In genomic region chr10:128150941-128151340, GRCm38 (mm10) we compare ENCODE assay signal across 8 mouse cellular contexts. TPM values are rescaled to one million over a fixed set of nuclear protein-coding genes. Genes with fewer than 3 reads are reported as not detected.
DNase-seq lines count a peak whose midpoint lies in the region; ATAC-seq lines count a peak whose summit lies in the region.

No protein-coding gene starts in this region.

- no peaks in the 10 kb centered on the region for H3K27me3 ChIP-seq in embryonic facial prominence, embryonic 13.5 days
- H3K27me3 ChIP-seq in embryonic facial prominence, embryonic 10.5 days (replicated peaks; ENCODE audit: low read depth, poor library complexity, severe bottlenecking) = no peaks in the 10 kb centered on the region
- H3K27me3 ChIP-seq in intestine, embryonic 16.5 days (replicated peaks; ENCODE audit: control insufficient read depth, insufficient read depth, low read length) = no peaks in the 10 kb centered on the region
- no peaks in the 10 kb centered on the region for H3K27me3 ChIP-seq in stomach, embryonic 14.5 days (ENCODE audit: control insufficient read depth, insufficient read depth, low read length)
- H3K27me3 ChIP-seq in midbrain, embryonic 11.5 days (ENCODE audit: control insufficient read depth, insufficient read depth, low read length) = no peaks in the 10 kb centered on the region
- no peaks in the 10 kb centered on the region for H3K27me3 ChIP-seq in forebrain, embryonic 13.5 days

- no peak overlapping the region for H3K4me2 ChIP-seq in embryonic facial prominence, embryonic 13.5 days
- no peak overlapping the region for H3K4me2 ChIP-seq in intestine, embryonic 16.5 days (ENCODE audit: low read depth, low read length)
- H3K4me2 ChIP-seq in stomach, embryonic 14.5 days (replicated peaks; ENCODE audit: low read depth, low read length) = no peak overlapping the region
- no peak overlapping the region for H3K4me2 ChIP-seq in midbrain, embryonic 11.5 days
- H3K4me2 ChIP-seq in forebrain, embryonic 13.5 days = no peak overlapping the region

- peaks cover 20% of the 10 kb centered on the region for H3K36me3 ChIP-seq in embryonic facial prominence, embryonic 13.5 days
- H3K36me3 ChIP-seq in embryonic facial prominence, embryonic 10.5 days (replicated peaks) = peaks cover 39% of the 10 kb centered on the region
- 0 out of 2 replicates have a peak, but pooled peaks cover 3% of the 10 kb centered on the region for H3K36me3 ChIP-seq in intestine, embryonic 16.5 days (ENCODE audit: control insufficient read depth, insufficient read depth, low read length)
- peaks cover 13% of the 10 kb centered on the region; the same call in 1 of the 2 replicates for H3K36me3 ChIP-seq in stomach, embryonic 14.5 days (ENCODE audit: control insufficient read depth, insufficient read depth, low read length)
- H3K36me3 ChIP-seq in midbrain, embryonic 11.5 days (ENCODE audit: control insufficient read depth, insufficient read depth, low read length) = peaks cover 2% of the 10 kb centered on the region; the same call in 1 of the 2 replicates
- 0 out of 2 replicates have a peak, but pooled peaks cover 4% of the 10 kb centered on the region for H3K36me3 ChIP-seq in forebrain, embryonic 13.5 days (ENCODE audit: poor library complexity, severe bottlenecking)

- no peak for ATAC-seq in embryonic facial prominence, embryonic 13.5 days (ENCODE audit: insufficient number of reproducible peaks, insufficient read depth, low FRiP score, low TSS enrichment, low read depth)
- ATAC-seq in intestine, embryonic 16.5 days = no peak
- no peak for ATAC-seq in stomach, embryonic 14.5 days (ENCODE audit: insufficient number of reproducible peaks, insufficient read depth, low FRiP score, low read depth)
- ATAC-seq in midbrain, embryonic 11.5 days (ENCODE audit: low FRiP score) = no peak
- ATAC-seq in forebrain, embryonic 13.5 days = no peak

- H3K27ac ChIP-seq in embryonic facial prominence, embryonic 13.5 days = peak overlapping the region; percentile 2
- no peak overlapping the region for H3K27ac ChIP-seq in embryonic facial prominence, embryonic 10.5 days (replicated peaks)
- H3K27ac ChIP-seq in intestine, embryonic 16.5 days (ENCODE audit: low read length) = peak overlapping the region; percentile 51
- H3K27ac ChIP-seq in stomach, embryonic 14.5 days (ENCODE audit: low read length) = peak overlapping the region; percentile 48; the same call in 1 of the 2 replicates
- H3K27ac ChIP-seq in midbrain, embryonic 11.5 days (ENCODE audit: low read depth, low read length) = no peak overlapping the region
- no peak overlapping the region for H3K27ac ChIP-seq in forebrain, embryonic 13.5 days

- DNase-seq in embryonic facial prominence, embryonic 10.5 days (ENCODE audit: low spot score) = no peak
- peak; percentile 15 to 33 for DNase-seq in gastrocnemius, adult 8-10 months (ENCODE audit: low spot score in 2 of 2)
- no peak for DNase-seq in midbrain, embryonic 11.5 days (ENCODE audit: low spot score, missing footprints)
- DNase-seq in frontal cortex, postnatal 10 days (ENCODE audit: low spot score in 2 of 2) = no peak

- no peak overlapping the region for H3K9ac ChIP-seq in embryonic facial prominence, embryonic 13.5 days
- no peak overlapping the region for H3K9ac ChIP-seq in intestine, embryonic 16.5 days (ENCODE audit: low read depth, low read length)
- H3K9ac ChIP-seq in stomach, embryonic 14.5 days (replicated peaks; ENCODE audit: low read depth, low read length) = no peak overlapping the region
- no peak overlapping the region for H3K9ac ChIP-seq in midbrain, embryonic 11.5 days (ENCODE audit: low read length)
- no peak overlapping the region for H3K9ac ChIP-seq in forebrain, embryonic 13.5 days

- H3K4me1 ChIP-seq in embryonic facial prominence, embryonic 13.5 days = peaks cover 27% of the 10 kb centered on the region
- peaks cover 13% of the 10 kb centered on the region for H3K4me1 ChIP-seq in embryonic facial prominence, embryonic 10.5 days
- H3K4me1 ChIP-seq in intestine, embryonic 16.5 days (ENCODE audit: control insufficient read depth, insufficient read depth, low read length) = peaks cover 21% of the 10 kb centered on the region
- peaks cover 6% of the 10 kb centered on the region for H3K4me1 ChIP-seq in stomach, embryonic 14.5 days (ENCODE audit: control insufficient read depth, insufficient read depth, low read length)
- 0 out of 2 replicates have a peak, but pooled peaks cover 5% of the 10 kb centered on the region for H3K4me1 ChIP-seq in midbrain, embryonic 11.5 days (ENCODE audit: control insufficient read depth, insufficient read depth, low read length)
- H3K4me1 ChIP-seq in forebrain, embryonic 13.5 days = peaks cover 5% of the 10 kb centered on the region; the same call in 1 of the 2 replicates

- H3K9me3 ChIP-seq in embryonic facial prominence, embryonic 13.5 days = no peaks in the 10 kb centered on the region
- H3K9me3 ChIP-seq in embryonic facial prominence, embryonic 10.5 days = no peaks in the 10 kb centered on the region
- no peaks in the 10 kb centered on the region for H3K9me3 ChIP-seq in intestine, embryonic 16.5 days (ENCODE audit: control insufficient read depth, low read length)
- no peaks in the 10 kb centered on the region for H3K9me3 ChIP-seq in stomach, embryonic 14.5 days (ENCODE audit: control insufficient read depth, low read depth, low read length)
- H3K9me3 ChIP-seq in midbrain, embryonic 11.5 days (ENCODE audit: control insufficient read depth, low read length) = no peaks in the 10 kb centered on the region
- H3K9me3 ChIP-seq in forebrain, embryonic 13.5 days (replicated peaks) = no peaks in the 10 kb centered on the region

- H3K4me3 ChIP-seq in embryonic facial prominence, embryonic 13.5 days = no peak overlapping the region
- no peak overlapping the region for H3K4me3 ChIP-seq in embryonic facial prominence, embryonic 10.5 days
- no peak overlapping the region for H3K4me3 ChIP-seq in intestine, embryonic 16.5 days (ENCODE audit: low read length)
- no peak overlapping the region for H3K4me3 ChIP-seq in stomach, embryonic 14.5 days (ENCODE audit: low read depth, low read length)
- no peak overlapping the region for H3K4me3 ChIP-seq in midbrain, embryonic 11.5 days (ENCODE audit: low read depth, low read length)
- H3K4me3 ChIP-seq in forebrain, embryonic 13.5 days = no peak overlapping the region

- 83% methylated on average over 14 of the region's 14 CpGs for WGBS in embryonic facial prominence, embryonic 13.5 days
- 88% methylated on average over 14 of the region's 14 CpGs for WGBS in embryonic facial prominence, embryonic 10.5 days
- 66% methylated on average over 14 of the region's 14 CpGs for WGBS in intestine, embryonic 16.5 days
- WGBS in stomach, embryonic 14.5 days = 71% methylated on average over 14 of the region's 14 CpGs
- WGBS in midbrain, embryonic 11.5 days = 88% methylated on average over 14 of the region's 14 CpGs
- WGBS in forebrain, embryonic 13.5 days = 87% methylated on average over 14 of the region's 14 CpGs

RNA-seq across cellular contexts. Expression of gene Rbms2, which starts 29.2 kb away (rescaled TPM):
- 39.7 and 42.2 TPM in 2 replicates for polyA plus RNA-seq in embryonic facial prominence, embryonic 13.5 days (2015; fragmentation: Nextera tagmentation; extraction: Ambion mirVana)
- 27.9 and 31.0 TPM in 2 replicates for polyA plus RNA-seq in embryonic facial prominence, embryonic 10.5 days (2016; fragmentation: Nextera tagmentation; extraction: Ambion mirVana)
- total RNA-seq in gastrocnemius, adult 8-10 months (2022) = 10 to 100 TPM; 53.5 to 63.6 (median 60.7) TPM
- 24.9 and 25.2 TPM in 2 replicates for polyA plus RNA-seq in intestine, embryonic 16.5 days (2015; fragmentation: Nextera tagmentation; extraction: Ambion mirVana)
- 29.5 and 35.6 TPM in 2 replicates for polyA plus RNA-seq in stomach, embryonic 14.5 days (2014; fragmentation: Nextera tagmentation; extraction: Ambion mirVana)
- 19.7 TPM in 2 replicates for polyA plus RNA-seq in midbrain, embryonic 11.5 days (2014; fragmentation: Nextera tagmentation; extraction: Ambion mirVana)
- 12.6 and 12.9 TPM in 2 replicates for polyA plus RNA-seq in forebrain, embryonic 13.5 days (2015; fragmentation: Nextera tagmentation; extraction: Ambion mirVana)

RNA-seq across cellular contexts. Expression of gene Gls2, which starts 43.3 kb away (rescaled TPM):
- 2.2 TPM in 2 replicates for polyA plus RNA-seq in embryonic facial prominence, embryonic 13.5 days (2015; fragmentation: Nextera tagmentation; extraction: Ambion mirVana)
- 1.4 and 1.5 TPM in 2 replicates for polyA plus RNA-seq in embryonic facial prominence, embryonic 10.5 days (2016; fragmentation: Nextera tagmentation; extraction: Ambion mirVana)
- total RNA-seq in gastrocnemius, adult 8-10 months (2022) = under 1 TPM; 0.36 to 0.97 (median 0.58) TPM
- 2.2 and 2.8 TPM in 2 replicates for polyA plus RNA-seq in intestine, embryonic 16.5 days (2015; fragmentation: Nextera tagmentation; extraction: Ambion mirVana)
- polyA plus RNA-seq in stomach, embryonic 14.5 days (2014; fragmentation: Nextera tagmentation; extraction: Ambion mirVana) = 0.78 and 0.84 TPM in 2 replicates
- 0.72 and 0.82 TPM in 2 replicates for polyA plus RNA-seq in midbrain, embryonic 11.5 days (2014; fragmentation: Nextera tagmentation; extraction: Ambion mirVana)
- polyA plus RNA-seq in forebrain, embryonic 13.5 days (2015; fragmentation: Nextera tagmentation; extraction: Ambion mirVana) = 0.48 and 1.3 TPM in 2 replicates

RNA-seq across cellular contexts. Expression of gene Baz2a, which starts 59.6 kb away (rescaled TPM):
- polyA plus RNA-seq in embryonic facial prominence, embryonic 13.5 days (2015; fragmentation: Nextera tagmentation; extraction: Ambion mirVana) = 10.9 and 11.4 TPM in 2 replicates
- polyA plus RNA-seq in embryonic facial prominence, embryonic 10.5 days (2016; fragmentation: Nextera tagmentation; extraction: Ambion mirVana) = 14.7 and 17.5 TPM in 2 replicates
- 10 to 100 TPM; 11.3 to 13.9 (median 12.6) TPM for total RNA-seq in gastrocnemius, adult 8-10 months (2022)
- polyA plus RNA-seq in intestine, embryonic 16.5 days (2015; fragmentation: Nextera tagmentation; extraction: Ambion mirVana) = 9.6 and 10.1 TPM in 2 replicates
- 28.1 and 28.2 TPM in 2 replicates for polyA plus RNA-seq in stomach, embryonic 14.5 days (2014; fragmentation: Nextera tagmentation; extraction: Ambion mirVana)
- polyA plus RNA-seq in midbrain, embryonic 11.5 days (2014; fragmentation: Nextera tagmentation; extraction: Ambion mirVana) = 20.2 and 21.0 TPM in 2 replicates
- 11.6 and 12.6 TPM in 2 replicates for polyA plus RNA-seq in forebrain, embryonic 13.5 days (2015; fragmentation: Nextera tagmentation; extraction: Ambion mirVana)

Comparison
In these comparisons a context has a peak if more than half of its experiments do, and no peak if none do; other contexts are left out.
1. H3K27ac ChIP-seq: peak in embryonic facial prominence, embryonic 13.5 days (single experiment), intestine, embryonic 16.5 days (single experiment) and stomach, embryonic 14.5 days (single experiment); none in embryonic facial prominence, embryonic 10.5 days (single experiment), midbrain, embryonic 11.5 days (single experiment) and forebrain, embryonic 13.5 days (single experiment).
2. DNase-seq: peak in gastrocnemius, adult 8-10 months (2 of 2); none in embryonic facial prominence, embryonic 10.5 days (single experiment), midbrain, embryonic 11.5 days (single experiment) and frontal cortex, postnatal 10 days (0 of 2).